Mouse (Mus musculus) liver, embryonic 14.5 days (tissue): ENCODE data around the gene Zfr2.

ENCODE experiments used
- CTCF ChIP-seq: IDR thresholded peaks from 2 replicates; pipeline ENCODE4 v1.5.1; 2016; ENCODE audit warnings: antibody characterized with exemption, low read depth, control low read depth
- EP300 ChIP-seq: IDR thresholded peaks from 2 replicates; pipeline ENCODE4 v1.6.1; 2016; ENCODE audit warnings: antibody characterized with exemption, low read depth

DNA sequence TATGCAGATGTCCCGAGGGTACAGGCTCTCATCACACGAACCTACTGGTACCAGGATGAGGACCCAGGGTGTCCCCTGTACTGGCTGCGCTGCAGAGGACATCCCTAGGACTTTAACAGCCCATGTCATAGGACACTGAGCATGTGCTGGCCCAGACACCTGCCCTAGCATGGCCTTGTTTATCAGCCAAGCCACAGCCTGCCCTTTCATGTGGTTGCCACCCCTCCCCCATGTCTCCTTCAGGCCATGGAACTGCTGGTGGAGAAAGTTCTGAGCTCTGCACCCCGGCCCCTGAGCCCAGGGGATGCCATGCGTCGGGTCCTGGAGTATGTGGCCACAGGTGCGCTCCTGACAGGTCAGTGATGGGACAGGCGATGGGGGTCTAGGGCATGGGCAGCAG is 16.5 kb downstream of the Zfr2 start:
- no peak for TF ChIP-seq CTCF
- no peak for TF ChIP-seq EP300
